Mouse (Mus musculus): ENCODE data around the gene Osbpl8. TPM values are rescaled to one million over a fixed set of nuclear protein-coding genes. Genes with fewer than 3 reads are reported as not detected.

Gene Osbpl8
- polyA plus RNA-seq (2016; fragmentation: Nextera tagmentation; extraction: Ambion mirVana) = 18.3 and 20.7 TPM in 2 replicates

DNA sequence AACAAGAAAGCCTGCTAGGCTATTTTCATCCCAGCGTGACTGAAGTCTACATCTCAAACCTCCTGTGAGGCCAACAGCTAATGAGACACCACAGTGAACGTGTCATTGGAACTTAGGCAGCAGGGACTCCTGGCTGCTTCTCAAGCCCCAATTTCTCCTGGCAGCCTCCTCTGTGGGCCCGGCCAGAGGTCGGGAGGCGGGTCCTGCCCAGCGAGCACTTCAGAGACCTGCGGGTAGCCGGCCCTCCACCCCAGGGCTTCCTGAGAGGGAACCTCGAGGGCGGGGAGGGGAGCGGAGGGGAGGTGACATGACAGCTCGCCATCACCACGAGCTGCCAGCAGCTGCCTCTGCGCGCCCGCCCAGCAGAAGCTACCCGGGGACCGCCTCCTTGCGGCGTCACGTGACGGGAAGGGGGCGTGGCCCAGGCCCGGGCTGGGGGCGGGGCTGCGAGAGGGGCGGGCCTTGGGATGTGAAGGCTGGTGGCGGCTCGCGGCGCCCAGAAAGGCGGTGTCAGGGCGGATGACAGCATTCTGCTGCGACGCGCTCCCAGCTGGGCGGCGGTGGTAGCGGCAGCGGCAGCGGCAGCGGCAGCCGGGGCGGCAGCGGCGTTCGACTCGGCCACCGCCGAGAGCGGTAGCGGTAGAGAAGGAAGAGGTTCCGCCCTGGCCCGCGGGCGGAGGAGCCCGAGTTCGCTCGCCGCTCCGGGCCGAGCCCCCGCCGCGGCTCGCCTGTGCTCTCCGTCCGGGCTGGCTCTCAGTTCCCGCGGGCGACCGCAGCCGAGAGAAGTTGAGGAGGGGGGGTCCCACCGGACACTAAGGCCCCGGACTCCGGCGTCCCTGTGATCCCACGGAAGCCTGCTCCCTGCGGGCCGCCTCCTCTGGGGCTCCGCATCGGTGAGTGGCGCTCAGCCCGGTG, at the start of gene Osbpl8:
Gene Osbpl8, plus strand, starts transcription at position 449 of the 915 bp plus-strand sequence.
- H3K4me1 ChIP-seq = 0 out of 2 replicates have a peak, but pooled peaks cover 3% of the 10 kb centered on the region
- peak within 1 kb of the TSS; percentile 91 for H3K4me3 ChIP-seq
- no peaks in the 10 kb centered on the region for H3K36me3 ChIP-seq
- no peaks in the 10 kb centered on the region for H3K27me3 ChIP-seq (replicated peaks)
- peak; percentile 94 for ATAC-seq (ENCODE audit: low FRiP score, low read depth)
- peak within 1 kb of the TSS; percentile 73 for H3K4me2 ChIP-seq (replicated peaks)
- WGBS = under 1% methylated on average over 83 of the region's 84 CpGs
- H3K9me3 ChIP-seq = no peaks in the 10 kb centered on the region
- H3K27ac ChIP-seq = peak within 1 kb of the TSS; percentile 84
- H3K9ac ChIP-seq = peak within 1 kb of the TSS; percentile 86

DNA sequence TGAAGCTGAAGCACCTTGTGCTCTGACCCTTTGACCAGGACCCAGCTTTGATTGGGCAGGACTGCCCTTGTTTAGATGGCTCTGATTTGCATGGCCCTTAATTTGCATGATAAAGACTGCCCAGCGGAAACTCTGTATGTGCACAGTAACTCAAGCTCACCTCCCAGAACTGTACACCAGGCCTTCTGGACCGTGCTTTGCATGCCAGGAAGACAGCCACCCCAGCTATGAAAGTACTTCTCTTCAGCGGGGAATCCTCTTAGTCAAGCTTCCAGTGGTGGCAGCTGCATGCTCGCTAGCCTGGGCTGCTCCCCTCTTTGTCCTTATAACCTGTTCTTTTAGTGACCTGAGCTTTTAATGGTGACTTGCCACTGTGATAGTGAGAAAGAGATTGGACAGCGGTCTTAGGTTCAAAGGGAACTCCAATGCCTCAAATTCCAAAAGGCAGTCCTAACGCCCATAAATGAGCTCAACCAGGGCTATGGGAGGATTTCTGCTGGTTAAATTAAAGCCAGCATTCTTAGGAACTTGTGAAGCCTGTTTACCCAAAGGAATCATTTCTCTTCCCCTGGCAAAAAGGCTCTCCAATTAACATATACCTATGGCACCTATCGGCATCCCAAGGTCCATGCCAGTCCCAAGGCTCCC, 47.2 kb upstream of the Osbpl8 start:
- 39% methylated on average over 7 of the region's 7 CpGs for WGBS
- no peaks in the 10 kb centered on the region for H3K27me3 ChIP-seq (replicated peaks)
- H3K4me3 ChIP-seq = no peak overlapping the region
- H3K9ac ChIP-seq = no peak overlapping the region
- no peaks in the 10 kb centered on the region for H3K36me3 ChIP-seq
- H3K4me1 ChIP-seq = 0 out of 2 replicates have a peak, but pooled peaks cover 3% of the 10 kb centered on the region
- 0 out of 2 replicates have a peak, but pooled peaks have one; percentile 61 for ATAC-seq (ENCODE audit: low FRiP score, low read depth)
- no peak overlapping the region for H3K27ac ChIP-seq
- no peaks in the 10 kb centered on the region for H3K9me3 ChIP-seq
- H3K4me2 ChIP-seq (replicated peaks) = no peak overlapping the region

DNA sequence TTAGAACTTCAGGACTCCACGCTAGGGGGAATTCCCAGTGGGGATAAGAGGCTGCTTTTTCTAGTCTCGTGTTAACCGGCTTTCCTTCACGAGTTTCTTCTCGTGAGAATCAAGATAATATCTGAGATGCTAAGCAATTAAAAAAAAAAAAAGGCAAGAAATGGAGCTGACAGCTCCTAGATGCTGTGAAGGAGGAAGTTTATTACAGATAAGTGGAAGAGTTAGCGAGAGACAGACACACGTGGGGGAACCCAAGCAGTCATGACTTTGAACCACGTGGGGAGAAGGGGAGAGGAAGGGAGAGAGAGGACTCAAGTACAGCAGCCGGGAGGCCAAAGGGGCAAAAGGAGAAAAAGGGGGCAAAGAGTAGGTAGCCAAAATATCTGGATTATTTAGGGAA, 46.3 kb upstream of the Osbpl8 start:
- ATAC-seq (ENCODE audit: low FRiP score, low read depth) = no peak
- WGBS = 88% methylated on average over 9 of the region's 9 CpGs

GRCm38 (mm10) chr10:111118991-111119650, 45.4 kb upstream of the Osbpl8 start:
- no peaks in the 10 kb centered on the region for H3K9me3 ChIP-seq
- H3K27me3 ChIP-seq (replicated peaks) = no peaks in the 10 kb centered on the region
- H3K4me1 ChIP-seq = 0 out of 2 replicates have a peak, but pooled peaks cover 3% of the 10 kb centered on the region
- ATAC-seq (ENCODE audit: low FRiP score, low read depth) = no peak
- H3K36me3 ChIP-seq = no peaks in the 10 kb centered on the region
- H3K4me2 ChIP-seq (replicated peaks) = no peak overlapping the region
- H3K9ac ChIP-seq = no peak overlapping the region
- H3K27ac ChIP-seq = no peak overlapping the region
- WGBS = 77% methylated on average over 3 of the region's 3 CpGs
- no peak overlapping the region for H3K4me3 ChIP-seq

More for the DNA sequence above, 46.3 kb upstream of the Osbpl8 start:
- Histone ChIP-seq H3K4me2 (replicated peaks) (no peak overlapping the region), H3K27ac (no peak overlapping the region), H3K4me3 (no peak overlapping the region), H3K4me1 (0 out of 2 replicates have a peak, but pooled peaks cover 3% of the 10 kb centered on the region), H3K9me3 (no peaks in the 10 kb centered on the region), H3K27me3 (replicated peaks) (no peaks in the 10 kb centered on the region), H3K36me3 (no peaks in the 10 kb centered on the region), H3K9ac (no peak overlapping the region)

DNA sequence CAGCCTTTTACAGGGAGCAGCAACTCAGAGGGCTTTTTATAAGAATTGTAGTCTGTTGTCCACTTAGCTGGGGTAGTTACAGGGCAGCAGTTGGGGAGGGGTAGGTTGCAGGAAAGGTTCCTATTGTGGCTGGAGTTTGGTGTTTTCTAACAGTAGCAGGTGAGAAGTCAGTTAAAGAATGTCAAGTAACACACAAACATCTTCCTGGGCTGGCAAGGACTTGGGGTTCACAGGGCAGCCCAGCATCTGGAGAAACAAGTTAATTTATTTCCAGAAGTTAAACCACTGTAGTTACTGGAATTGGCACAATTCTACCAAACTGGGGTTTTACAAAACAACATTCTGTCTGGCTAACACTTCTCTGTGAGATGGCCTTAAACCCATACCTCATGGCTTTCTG, 44.8 kb upstream of the Osbpl8 start:
- ATAC-seq (ENCODE audit: low FRiP score, low read depth) = no peak
- Histone ChIP-seq H3K27me3 (replicated peaks) (no peaks in the 10 kb centered on the region), H3K9ac (no peak overlapping the region)

GRCm38 (mm10) chr10:111122864-111123398, 41.6 kb upstream of the Osbpl8 start:
- Histone ChIP-seq H3K9me3 (no peaks in the 10 kb centered on the region), H3K27me3 (replicated peaks) (no peaks in the 10 kb centered on the region), H3K4me2 (replicated peaks) (no peak overlapping the region), H3K4me1 (no peaks in the 10 kb centered on the region), H3K4me3 (no peak overlapping the region), H3K27ac (no peak overlapping the region), H3K36me3 (no peaks in the 10 kb centered on the region), H3K9ac (no peak overlapping the region)
- no peak for ATAC-seq (ENCODE audit: low FRiP score, low read depth)
- 78% methylated on average over 10 of the region's 10 CpGs for WGBS

More for the DNA sequence above, 44.8 kb upstream of the Osbpl8 start:
- Histone ChIP-seq H3K36me3 (no peaks in the 10 kb centered on the region), H3K9me3 (no peaks in the 10 kb centered on the region), H3K4me1 (0 out of 2 replicates have a peak, but pooled peaks cover 3% of the 10 kb centered on the region), H3K4me2 (replicated peaks) (no peak overlapping the region), H3K4me3 (no peak overlapping the region), H3K27ac (no peak overlapping the region)

- Histone ChIP-seq H3K36me3 (no peaks in the 10 kb centered on the region), H3K4me3 (no peak overlapping the region), H3K27me3 (replicated peaks) (no peaks in the 10 kb centered on the region), H3K4me1 (no peaks in the 10 kb centered on the region), H3K27ac (no peak overlapping the region), H3K9me3 (no peaks in the 10 kb centered on the region), H3K9ac (no peak overlapping the region), H3K4me2 (replicated peaks) (no peak overlapping the region)
- 93% methylated on average over 7 of the region's 7 CpGs for WGBS
- ATAC-seq (ENCODE audit: low FRiP score, low read depth) = no peak
Observed at GRCm38 (mm10) chr10:111124175-111124574, 40.4 kb upstream of the Osbpl8 start.

GRCm38 (mm10) chr10:111124767-111125315, 39.7 kb upstream of the Osbpl8 start:
- Histone ChIP-seq H3K36me3 (no peaks in the 10 kb centered on the region), H3K9ac (no peak overlapping the region), H3K4me3 (no peak overlapping the region), H3K9me3 (no peaks in the 10 kb centered on the region), H3K27me3 (replicated peaks) (no peaks in the 10 kb centered on the region), H3K4me1 (no peaks in the 10 kb centered on the region), H3K27ac (no peak overlapping the region), H3K4me2 (replicated peaks) (no peak overlapping the region)
- 80% methylated on average over 1 of the region's 1 CpGs for WGBS
- no peak for ATAC-seq (ENCODE audit: low FRiP score, low read depth)

- no peaks in the 10 kb centered on the region for H3K9me3 ChIP-seq
- H3K4me2 ChIP-seq (replicated peaks) = no peak overlapping the region
- H3K36me3 ChIP-seq = no peaks in the 10 kb centered on the region
- WGBS = 89% methylated on average over 10 of the region's 10 CpGs
- H3K4me1 ChIP-seq = no peaks in the 10 kb centered on the region
- no peak overlapping the region for H3K4me3 ChIP-seq
- no peak for ATAC-seq (ENCODE audit: low FRiP score, low read depth)
- no peak overlapping the region for H3K27ac ChIP-seq
- H3K27me3 ChIP-seq (replicated peaks) = no peaks in the 10 kb centered on the region
- H3K9ac ChIP-seq = no peak overlapping the region
Observed at GRCm38 (mm10) chr10:111127388-111127787, 37.2 kb upstream of the Osbpl8 start.

DNA sequence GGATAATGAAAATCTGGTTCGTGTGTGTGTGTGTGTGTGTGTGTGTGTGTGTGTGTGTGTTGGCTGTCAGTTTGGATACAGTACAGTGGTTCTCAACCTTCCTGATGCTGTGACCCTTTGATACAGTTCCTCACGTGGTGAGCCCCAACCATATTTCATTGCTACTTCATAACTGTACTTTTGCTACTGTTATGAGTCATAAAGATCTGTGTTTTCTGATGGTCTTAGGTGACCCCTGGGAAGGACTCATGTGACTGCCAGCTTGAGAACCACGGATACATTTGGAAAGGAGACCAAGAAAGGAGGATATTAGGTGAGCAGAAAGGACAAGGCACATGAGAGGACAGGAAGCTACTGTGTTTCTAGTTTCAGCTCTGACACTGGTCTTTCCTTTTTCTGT, 36.1 kb upstream of the Osbpl8 start:
- Histone ChIP-seq H3K4me3 (no peak overlapping the region), H3K9ac (no peak overlapping the region), H3K27me3 (replicated peaks) (no peaks in the 10 kb centered on the region), H3K27ac (no peak overlapping the region), H3K4me2 (replicated peaks) (no peak overlapping the region), H3K4me1 (no peaks in the 10 kb centered on the region), H3K9me3 (no peaks in the 10 kb centered on the region), H3K36me3 (no peaks in the 10 kb centered on the region)
- 78% methylated on average over 3 of the region's 3 CpGs for WGBS
- no peak for ATAC-seq (ENCODE audit: low FRiP score, low read depth)

DNA sequence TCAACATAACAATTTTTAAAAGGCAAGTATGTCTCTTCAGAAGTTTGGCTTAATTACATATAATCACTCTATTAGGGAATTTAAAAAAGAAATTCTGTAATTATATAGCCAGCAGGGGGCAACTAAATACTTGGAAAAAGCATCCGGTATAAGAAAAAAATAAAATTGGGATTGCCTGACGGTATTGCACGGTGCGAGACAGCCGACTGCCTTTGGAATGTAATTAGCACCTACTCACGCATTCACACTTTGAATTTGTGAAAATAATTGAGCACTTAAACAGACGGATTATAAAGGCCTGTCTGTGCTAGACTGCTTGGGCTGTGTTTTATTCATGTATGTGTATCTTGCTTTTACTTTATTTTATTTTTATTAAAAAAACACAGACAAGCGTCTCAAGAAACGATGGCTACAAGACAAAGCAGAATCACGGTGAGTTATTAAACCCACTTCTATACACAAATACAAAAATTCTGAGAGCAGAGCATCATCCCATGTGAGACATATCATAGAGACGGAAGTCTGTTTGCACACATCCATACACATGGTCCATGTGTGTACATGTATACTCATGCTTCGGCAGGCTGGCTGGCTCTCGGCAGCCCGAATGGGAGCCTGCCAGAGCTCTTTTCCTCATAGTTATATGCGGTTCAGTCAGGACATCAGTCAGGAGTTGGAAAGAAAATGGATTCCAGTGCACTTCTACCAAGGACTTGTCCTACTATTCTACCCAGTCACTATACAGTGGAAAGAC, 34.5 kb upstream of the Osbpl8 start:
- no peaks in the 10 kb centered on the region for H3K4me1 ChIP-seq
- H3K4me3 ChIP-seq = no peak overlapping the region
- no peaks in the 10 kb centered on the region for H3K36me3 ChIP-seq
- no peak for ATAC-seq (ENCODE audit: low FRiP score, low read depth)
- H3K4me2 ChIP-seq (replicated peaks) = no peak overlapping the region
- H3K9ac ChIP-seq = no peak overlapping the region
- no peaks in the 10 kb centered on the region for H3K27me3 ChIP-seq (replicated peaks)
- WGBS = 85% methylated on average over 15 of the region's 15 CpGs
- no peaks in the 10 kb centered on the region for H3K9me3 ChIP-seq
- no peak overlapping the region for H3K27ac ChIP-seq
